Mouse (Mus musculus) stomach, postnatal 0 days (tissue): ENCODE measurements around the gene Cox19. TPM values are rescaled to one million over a fixed set of nuclear protein-coding genes. Genes with fewer than 3 reads are reported as not detected.
A peak's percentile ranks its signal among the peaks of the same experiment; 100 is the strongest.

ENCODE experiments used
- ATAC-seq: fragments of 200-750 bp; cut with Nextera tagmentation; 2 replicates; pipeline ENCODE4 v1.8.0; 2017; ENCODE audit not compliant: low FRiP score, low TSS enrichment
- DNase-seq: peaks from one replicate; pipeline ENCODE4 v3.0.0-alpha.2; 2016; ENCODE audit warnings: low spot score
- H3K27ac ChIP-seq: fragments of 300-500 bp; sonication (generic); replicated peaks from 2 replicates; pipeline ENCODE4 v1.5.1; 2014; ENCODE audit warnings: mild to moderate bottlenecking, control low read depth
- H3K27me3 ChIP-seq: fragments of 300-500 bp; sonication (generic); 2 replicates; pipeline ENCODE4 v1.6.1; 2014; ENCODE audit warnings: low read length; ENCODE audit not compliant: control insufficient read depth, insufficient read depth
- H3K36me3 ChIP-seq: fragments of 300-500 bp; sonication (generic); 2 replicates; pipeline ENCODE4 v1.6.1; 2014; ENCODE audit warnings: low read length, mixed read lengths; ENCODE audit not compliant: control insufficient read depth, insufficient read depth
- H3K4me1 ChIP-seq: fragments of 300-500 bp; sonication (generic); replicated peaks from 2 replicates; pipeline ENCODE4 v1.6.1; 2014; ENCODE audit warnings: antibody characterized with exemption; ENCODE audit not compliant: control insufficient read depth, insufficient read depth
- H3K4me2 ChIP-seq: fragments of 300-500 bp; sonication (generic); replicated peaks from 2 replicates; pipeline ENCODE4 v1.6.1; 2014; ENCODE audit warnings: low read depth, mild to moderate bottlenecking, control low read depth, moderate library complexity
- H3K4me3 ChIP-seq: fragments of 300-500 bp; sonication (generic); 2 replicates; pipeline ENCODE4 v1.5.1; 2014; ENCODE audit warnings: low read depth, low read length, control low read depth
- H3K9ac ChIP-seq: fragments of 300-500 bp; sonication (generic); 2 replicates; pipeline ENCODE4 v1.6.1; 2014; ENCODE audit warnings: mild to moderate bottlenecking, low read length, control low read depth, mixed read lengths
- H3K9me3 ChIP-seq: fragments of 300-500 bp; sonication (generic); 2 replicates; pipeline ENCODE4 v1.6.1; 2016; ENCODE audit warnings: low read length; ENCODE audit not compliant: control insufficient read depth
- CTCF ChIP-seq: IDR thresholded peaks from 2 replicates; pipeline ENCODE4 v1.5.1; 2016; ENCODE audit warnings: antibody characterized with exemption, low read depth, mild to moderate bottlenecking, moderate library complexity
- EP300 ChIP-seq: optimal IDR thresholded peaks from 2 replicates; pipeline ENCODE3; 2016; ENCODE audit warnings: antibody characterized with exemption
- whole genome bisulfite sequencing: fragments of 180-500 bp; shearing (Covaris S2); extraction: QIAGEN DNeasy Blood & Tissue Kit; methylation state at CpG from one replicate; pipeline ENCODE4 v1.1.7; 2014; 5-methylcytosine and 5-hydroxymethylcytosine counted together
- polyA plus RNA-seq: library from polyadenylated mRNA; unstranded; fragments of >200 nt; fragmentation: Nextera tagmentation; extraction: Ambion mirVana; gene quantifications from 2 replicates; pipeline ENCODE4 v1.2.1, GENCODE M21; 2015

Cox19 gene
- polyA plus RNA-seq, 1 experiment from 2014 or later, result 114 TPM

DNA sequence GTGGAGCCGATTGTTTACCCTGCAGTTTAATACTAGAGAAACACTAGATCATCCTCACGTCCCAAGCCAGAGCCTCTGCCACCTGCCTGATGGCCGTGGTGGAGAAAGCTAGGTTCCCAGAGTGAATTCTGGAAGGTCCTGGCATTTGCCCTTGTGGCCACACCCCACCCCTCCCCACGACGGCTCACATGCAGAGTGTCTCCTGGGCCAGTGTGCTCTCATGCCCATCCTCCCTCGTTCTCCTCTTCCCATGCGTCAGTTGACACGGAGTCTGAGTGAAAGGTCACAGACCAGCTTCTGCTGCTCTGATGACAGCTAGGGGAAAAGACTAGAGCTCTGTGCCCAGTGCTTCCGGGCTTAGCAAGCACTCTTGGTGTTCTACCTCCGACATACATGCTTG is 33.3 kb upstream of the Cox19 start:
- H3K36me3 ChIP-seq, result no peaks in the 10 kb centered on the region
- no peak overlapping the region for H3K9ac ChIP-seq
- H3K4me2 ChIP-seq, result no peak overlapping the region
- peaks cover 16% of the 10 kb centered on the region for H3K4me1 ChIP-seq
- no peak for TF ChIP-seq CTCF
- no peak for TF ChIP-seq EP300
- H3K27me3 ChIP-seq, result no peaks in the 10 kb centered on the region
- 33% methylated on average over 10 of the region's 10 CpGs for WGBS
- no peak for ATAC-seq
- H3K9me3 ChIP-seq, result no peaks in the 10 kb centered on the region
- no peak overlapping the region for H3K27ac ChIP-seq
- DNase-seq, result no peak
- H3K4me3 ChIP-seq, result no peak overlapping the region

DNA sequence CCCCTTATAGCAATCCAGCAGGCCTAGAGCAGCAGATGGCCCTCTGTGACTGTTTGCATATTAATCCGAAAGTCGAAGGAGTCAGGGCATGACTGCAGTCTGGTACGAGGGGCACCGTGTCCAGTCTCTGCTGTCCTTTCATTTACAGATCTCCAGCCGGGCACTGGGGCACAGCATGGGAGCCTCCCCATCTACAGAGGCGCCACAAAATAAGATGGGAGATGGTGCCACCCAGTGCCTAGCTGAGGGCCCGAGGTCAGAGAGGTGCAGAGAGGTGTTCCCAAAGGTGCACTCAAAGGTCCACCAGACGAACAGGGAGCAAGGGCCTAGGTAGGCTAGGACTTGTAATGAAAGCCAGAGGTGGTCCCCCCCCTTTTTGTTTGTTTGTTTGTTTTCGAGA is 32.0 kb upstream of the Cox19 start:
- no peak for ATAC-seq
- 82% methylated on average over 9 of the region's 9 CpGs for WGBS
- Histone ChIP-seq H3K27me3 (no peaks in the 10 kb centered on the region), H3K4me3 (no peak overlapping the region), H3K9me3 (no peaks in the 10 kb centered on the region), H3K36me3 (no peaks in the 10 kb centered on the region), H3K9ac (no peak overlapping the region), H3K4me2 (no peak overlapping the region), H3K4me1 (peaks cover 15% of the 10 kb centered on the region; the same call in 1 of the 2 replicates), H3K27ac (no peak overlapping the region)
- no peak for DNase-seq
- TF ChIP-seq CTCF (no peak), EP300 (no peak)

DNA sequence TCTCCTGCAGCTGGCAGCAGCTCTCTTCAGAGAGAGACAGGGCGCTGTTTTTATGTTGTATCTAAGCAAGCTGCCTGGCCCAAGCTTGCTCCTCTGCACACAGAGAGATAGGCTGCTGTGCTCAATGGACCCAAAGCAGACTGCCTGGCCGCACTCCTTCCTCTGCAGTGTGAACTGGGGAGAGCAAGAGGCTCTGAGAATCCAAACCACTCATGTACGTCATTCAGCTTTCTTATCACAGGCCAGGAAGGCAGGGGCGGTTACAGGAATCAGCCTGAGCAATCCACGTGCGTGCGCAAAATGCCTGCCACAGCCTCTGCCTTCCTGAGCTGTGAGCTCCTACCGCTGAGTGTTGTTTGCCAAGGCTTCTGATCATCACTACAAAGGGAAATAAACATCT is 31.5 kb upstream of the Cox19 start:
- peaks cover 15% of the 10 kb centered on the region; the same call in 1 of the 2 replicates for H3K4me1 ChIP-seq
- 0 out of 2 replicates have a peak overlapping the region, but pooled peaks have one; percentile 14 for H3K9ac ChIP-seq
- 53% methylated on average over 8 of the region's 8 CpGs for WGBS
- H3K27ac ChIP-seq, result peak overlapping the region; percentile 54; the same call in 1 of the 2 replicates
- no peaks in the 10 kb centered on the region for H3K9me3 ChIP-seq
- H3K4me3 ChIP-seq, result no peak overlapping the region
- ATAC-seq (peak; percentile 38; the same call in 1 of the 2 replicates), DNase-seq (peak; percentile 70)
- peak overlapping the region; percentile 12; the same call in 1 of the 2 replicates for H3K4me2 ChIP-seq
- no peaks in the 10 kb centered on the region for H3K27me3 ChIP-seq
- H3K36me3 ChIP-seq, result no peaks in the 10 kb centered on the region
- no peak for TF ChIP-seq CTCF
- TF ChIP-seq EP300, result no peak

DNA sequence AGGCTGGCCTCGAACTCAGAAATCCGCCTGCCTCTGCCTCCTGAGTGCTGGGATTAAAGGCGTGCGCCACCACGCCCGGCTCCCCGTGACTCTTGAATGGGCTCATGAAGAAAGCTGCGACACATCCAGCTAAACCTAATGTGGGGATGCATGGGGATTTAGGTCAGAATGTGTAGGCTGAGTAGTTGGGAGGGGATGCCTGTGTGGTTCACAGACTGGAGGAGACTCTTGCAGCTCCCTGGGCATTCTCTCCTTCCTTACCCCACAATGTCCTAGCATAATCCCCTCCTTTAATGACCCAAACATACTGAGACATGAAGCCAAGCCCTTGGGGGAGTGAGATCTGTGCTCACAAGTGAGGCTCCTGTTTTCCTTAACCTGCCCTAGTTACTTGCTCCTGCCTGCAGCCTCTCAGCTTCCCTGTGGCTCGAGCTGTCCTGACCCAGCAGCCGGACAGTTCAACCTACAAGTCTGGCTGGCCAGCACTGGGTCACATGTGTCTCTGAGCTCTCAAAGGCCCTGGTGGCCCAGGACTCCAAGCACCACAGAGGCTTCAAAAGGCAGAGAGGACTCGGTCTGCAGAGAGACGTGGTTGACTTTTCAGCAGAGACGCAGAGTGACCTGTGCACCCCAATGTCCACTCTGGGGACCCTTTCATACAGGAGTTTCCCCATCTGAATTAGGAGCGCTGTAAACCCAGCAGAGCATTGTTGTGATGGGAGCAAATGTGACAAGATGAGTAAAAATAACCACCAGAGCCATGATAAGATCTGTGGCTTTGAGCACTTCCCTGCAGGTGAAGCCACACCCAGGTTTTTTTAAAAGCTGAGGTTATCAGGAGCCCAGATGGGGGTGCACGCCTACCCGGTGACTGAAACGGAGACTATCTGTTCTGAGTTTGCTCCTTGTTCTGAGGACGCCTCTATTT is 30.6 kb upstream of the Cox19 start:
- no peaks in the 10 kb centered on the region for H3K27me3 ChIP-seq
- H3K27ac ChIP-seq, result peak overlapping the region; percentile 54; the same call in 1 of the 2 replicates
- 65% methylated on average over 16 of the region's 18 CpGs for WGBS

DNA sequence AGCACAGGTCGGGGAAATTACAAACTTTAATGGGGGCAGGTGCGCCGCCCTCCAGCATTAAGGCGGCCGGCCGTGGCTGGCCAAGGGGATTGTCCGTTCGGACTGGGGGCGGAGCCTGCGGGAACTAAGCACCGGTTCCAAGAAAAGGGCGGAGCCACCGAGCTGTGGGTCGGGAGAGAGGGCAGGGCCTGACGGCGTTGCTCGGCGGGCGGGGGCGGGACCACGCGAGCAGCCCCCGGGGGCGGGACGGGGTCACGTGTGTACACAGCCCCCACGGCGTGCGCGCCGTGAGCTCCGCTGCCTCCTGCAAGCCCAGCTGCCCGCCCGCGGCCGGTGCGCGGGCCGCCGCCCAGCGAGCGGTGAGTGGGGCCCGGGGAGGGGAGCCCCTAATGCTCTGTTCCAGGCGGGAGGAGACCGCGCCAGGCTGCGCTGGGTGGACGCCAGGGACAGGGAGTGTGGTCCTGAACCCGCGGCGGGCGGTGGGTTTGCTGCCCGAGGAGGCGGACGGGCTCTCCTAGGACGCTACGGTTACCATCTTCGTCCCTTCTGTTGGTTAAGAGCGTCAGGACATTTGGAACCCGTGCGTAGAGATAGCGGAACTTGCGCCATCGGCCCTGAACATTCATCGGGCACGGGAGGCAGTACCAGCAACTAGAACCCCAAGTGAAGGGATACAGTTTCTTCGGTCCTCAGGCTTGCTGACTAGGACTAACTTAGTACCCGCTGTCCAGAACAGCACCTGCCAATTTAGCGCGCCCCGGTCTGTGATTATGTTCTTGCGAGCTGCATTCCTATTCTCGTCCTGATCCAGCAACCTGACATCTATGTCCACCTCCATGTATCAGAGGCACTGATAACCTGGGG is 29.4 kb upstream of the Cox19 start:
- Histone ChIP-seq H3K4me3 (peak overlapping the region; percentile 68), H3K4me2 (peak overlapping the region; percentile 92), H3K4me1 (peaks cover 15% of the 10 kb centered on the region; the same call in 1 of the 2 replicates), H3K9me3 (no peaks in the 10 kb centered on the region), H3K9ac (peak overlapping the region; percentile 78), H3K36me3 (no peaks in the 10 kb centered on the region), H3K27ac (peak overlapping the region; percentile 85), H3K27me3 (no peaks in the 10 kb centered on the region)
- DNase-seq (peak; percentile 96), ATAC-seq (peak; percentile 86)
- TF ChIP-seq CTCF, result no peak
- no peak for TF ChIP-seq EP300
- 2% methylated on average over 68 of the region's 73 CpGs for WGBS

More for the DNA sequence above, 30.6 kb upstream of the Cox19 start:
- H3K9ac ChIP-seq, result no peak overlapping the region
- no peaks in the 10 kb centered on the region for H3K36me3 ChIP-seq
- H3K4me1 ChIP-seq, result peaks cover 15% of the 10 kb centered on the region; the same call in 1 of the 2 replicates
- H3K4me3 ChIP-seq, result no peak overlapping the region
- no peak for DNase-seq
- H3K9me3 ChIP-seq, result no peaks in the 10 kb centered on the region
- no peak for ATAC-seq
- H3K4me2 ChIP-seq, result no peak overlapping the region; the same call in 1 of the 2 replicates
- TF ChIP-seq CTCF (no peak; the same call in 1 of the 2 replicates), EP300 (no peak)
